Mouse (Mus musculus) intestine, embryonic 16.5 days (tissue): ENCODE results near the gene Coa4. TPM values are rescaled to one million over a fixed set of nuclear protein-coding genes. Genes with fewer than 3 reads are reported as not detected.
"Not testable (repeated sequence)": the region's sequence is repeated elsewhere in the genome, so short reads cannot be mapped to it uniquely, and the experiment has no call there.

Source experiments
- ATAC-seq: fragments of 200-750 bp; cut with Nextera tagmentation; 2 replicates; pipeline ENCODE4 v1.8.0; 2017; ENCODE audit warnings: moderate TSS enrichment, moderate library complexity
- H3K27ac ChIP-seq: fragments of 300-500 bp; sonication (generic); 2 replicates; pipeline ENCODE4 v1.5.1; 2014; ENCODE audit warnings: mild to moderate bottlenecking, low read length
- H3K27me3 ChIP-seq: fragments of 300-500 bp; sonication (generic); replicated peaks from 2 replicates; pipeline ENCODE4 v1.6.1; 2014; ENCODE audit warnings: low read length, control low read depth, mixed read lengths; ENCODE audit not compliant: control insufficient read depth, insufficient read depth
- H3K36me3 ChIP-seq: fragments of 300-500 bp; sonication (generic); 2 replicates; pipeline ENCODE4 v1.6.1; 2014; ENCODE audit warnings: low read length, control low read depth; ENCODE audit not compliant: control insufficient read depth, insufficient read depth
- H3K4me1 ChIP-seq: fragments of 300-500 bp; sonication (generic); 2 replicates; pipeline ENCODE4 v1.6.1; 2014; ENCODE audit warnings: low read length, control low read depth, mixed read lengths; ENCODE audit not compliant: control insufficient read depth, insufficient read depth
- H3K4me2 ChIP-seq: fragments of 300-500 bp; sonication (generic); 2 replicates; pipeline ENCODE4 v1.6.1; 2014; ENCODE audit warnings: low read depth, low read length, control low read depth
- H3K4me3 ChIP-seq: fragments of 300-500 bp; sonication (generic); 2 replicates; pipeline ENCODE4 v1.5.1; 2014; ENCODE audit warnings: mild to moderate bottlenecking, low read length
- H3K9ac ChIP-seq: fragments of 300-500 bp; sonication (generic); 2 replicates; pipeline ENCODE4 v1.6.1; 2014; ENCODE audit warnings: low read depth, low read length
- H3K9me3 ChIP-seq: fragments of 300-500 bp; sonication (generic); 2 replicates; pipeline ENCODE4 v1.6.1; 2016; ENCODE audit warnings: low read length, control low read depth; ENCODE audit not compliant: control insufficient read depth
- WGBS: fragments of 180-500 bp; shearing (Covaris S2); extraction: QIAGEN DNeasy Blood & Tissue Kit; methylation state at CpG from one replicate; pipeline ENCODE4 v1.1.7; 2014; 5-methylcytosine and 5-hydroxymethylcytosine counted together
- polyA plus RNA-seq: library from polyadenylated mRNA; unstranded; fragments of >200 nt; fragmentation: Nextera tagmentation; extraction: Ambion mirVana; gene quantifications from 2 replicates; pipeline ENCODE4 v1.2.1, GENCODE M21; 2015

Coa4 gene
- polyA plus RNA-seq, 1 experiment from 2014 or later, result 59.3 TPM

GRCm38 (mm10) chr7:100549796-100550195 lies 12.9 kb downstream of the Coa4 start:
- no peak for ATAC-seq
- Histone ChIP-seq H3K9ac (no peak overlapping the region), H3K36me3 (peaks cover 3% of the 10 kb centered on the region; the same call in 1 of the 2 replicates), H3K27me3 (no peaks in the 10 kb centered on the region), H3K4me3 (no peak overlapping the region), H3K4me1 (peaks cover 5% of the 10 kb centered on the region; the same call in 1 of the 2 replicates), H3K27ac (no peak overlapping the region), H3K9me3 (no peaks in the 10 kb centered on the region), H3K4me2 (no peak overlapping the region)
- 90% methylated on average over 3 of the region's 3 CpGs for WGBS

- Histone ChIP-seq H3K9me3 (no peaks in the 10 kb centered on the region), H3K27ac (no peak overlapping the region), H3K36me3 (peaks cover 3% of the 10 kb centered on the region; the same call in 1 of the 2 replicates), H3K9ac (no peak overlapping the region), H3K27me3 (no peaks in the 10 kb centered on the region), H3K4me3 (no peak overlapping the region), H3K4me2 (no peak overlapping the region), H3K4me1 (peaks cover 10% of the 10 kb centered on the region)
- WGBS, result 58% methylated on average over 5 of the region's 5 CpGs
- no peak for ATAC-seq
Measured at GRCm38 (mm10) chr7:100550338-100551007, 13.6 kb downstream of the Coa4 start.

GRCm38 (mm10) chr7:100554939-100555338 lies 18.1 kb downstream of the Coa4 start:
- H3K27ac ChIP-seq, result peak overlapping the region; percentile 93
- peak overlapping the region; percentile 4; the same call in 1 of the 2 replicates for H3K4me3 ChIP-seq
- 48% methylated on average over 5 of the region's 5 CpGs for WGBS
- no peak overlapping the region; the same call in 1 of the 2 replicates for H3K4me2 ChIP-seq
- peaks cover 14% of the 10 kb centered on the region for H3K4me1 ChIP-seq
- peak overlapping the region; percentile 49; the same call in 1 of the 2 replicates for H3K9ac ChIP-seq
- no peaks in the 10 kb centered on the region for H3K9me3 ChIP-seq
- no peaks in the 10 kb centered on the region for H3K36me3 ChIP-seq
- ATAC-seq, result peak; percentile 84
- H3K27me3 ChIP-seq, result no peaks in the 10 kb centered on the region

- peak overlapping the region; percentile 49; the same call in 1 of the 2 replicates for H3K9ac ChIP-seq
- no peaks in the 10 kb centered on the region for H3K9me3 ChIP-seq
- peaks cover 14% of the 10 kb centered on the region for H3K4me1 ChIP-seq
- no peaks in the 10 kb centered on the region for H3K27me3 ChIP-seq
- peak overlapping the region; percentile 6; the same call in 1 of the 2 replicates for H3K4me3 ChIP-seq
- peak overlapping the region; percentile 17 for H3K4me2 ChIP-seq
- WGBS, result 35% methylated on average over 13 of the region's 13 CpGs
- H3K27ac ChIP-seq, result peak overlapping the region; percentile 93
- H3K36me3 ChIP-seq, result no peaks in the 10 kb centered on the region
- peak; percentile 74 for ATAC-seq
Measured at GRCm38 (mm10) chr7:100555431-100555951, 18.6 kb downstream of the Coa4 start.

GRCm38 (mm10) chr7:100557241-100557640 lies 20.4 kb downstream of the Coa4 start:
- H3K36me3 ChIP-seq, result no peaks in the 10 kb centered on the region
- no peak overlapping the region for H3K4me3 ChIP-seq
- no peak for ATAC-seq
- H3K4me2 ChIP-seq, result no peak overlapping the region
- H3K27ac ChIP-seq, result no peak overlapping the region
- H3K9me3 ChIP-seq, result no peaks in the 10 kb centered on the region
- no peaks in the 10 kb centered on the region for H3K27me3 ChIP-seq
- no peak overlapping the region for H3K9ac ChIP-seq
- H3K4me1 ChIP-seq, result peaks cover 15% of the 10 kb centered on the region
- WGBS, result 65% methylated on average over 5 of the region's 5 CpGs

- H3K4me2 ChIP-seq, result no peak overlapping the region
- H3K36me3 ChIP-seq, result no peaks in the 10 kb centered on the region; the same call in 1 of the 2 replicates
- no peak overlapping the region for H3K9ac ChIP-seq
- H3K4me1 ChIP-seq, result peaks cover 15% of the 10 kb centered on the region
- H3K4me3 ChIP-seq, result no peak overlapping the region
- WGBS, result 66% methylated on average over 4 of the region's 4 CpGs
- H3K27me3 ChIP-seq, result no peaks in the 10 kb centered on the region
- no peak overlapping the region for H3K27ac ChIP-seq
- ATAC-seq, result no peak
- H3K9me3 ChIP-seq, result no peaks in the 10 kb centered on the region
Measured at GRCm38 (mm10) chr7:100559331-100559730, 22.5 kb downstream of the Coa4 start.

- Histone ChIP-seq H3K9ac (no peak overlapping the region), H3K27me3 (no peaks in the 10 kb centered on the region), H3K4me1 (0 out of 2 replicates have a peak, but pooled peaks cover 2% of the 10 kb centered on the region), H3K4me2 (no peak overlapping the region), H3K36me3 (no peaks in the 10 kb centered on the region; the same call in 1 of the 2 replicates), H3K4me3 (no peak overlapping the region), H3K27ac (no peak overlapping the region), H3K9me3 (no peaks in the 10 kb centered on the region)
- ATAC-seq, result 0 out of 2 replicates have a peak, but pooled peaks have one; percentile 44
- 74% methylated on average over 11 of the region's 11 CpGs for WGBS
Measured at GRCm38 (mm10) chr7:100561861-100562587, 25.2 kb downstream of the Coa4 start.

GRCm38 (mm10) chr7:100567238-100567637 lies 30.4 kb downstream of the Coa4 start:
- H3K9me3 ChIP-seq, H3K4me2 ChIP-seq, ATAC-seq, H3K4me3 ChIP-seq, H3K27me3 ChIP-seq, H3K9ac ChIP-seq, H3K36me3 ChIP-seq, H3K27ac ChIP-seq, H3K4me1 ChIP-seq: not testable (repeated sequence)
- WGBS, result 77% methylated on average over 5 of the region's 5 CpGs

- Histone ChIP-seq H3K4me3 (no peak overlapping the region), H3K36me3 (no peaks in the 10 kb centered on the region), H3K9me3 (no peaks in the 10 kb centered on the region), H3K9ac (no peak overlapping the region), H3K4me1 (no peaks in the 10 kb centered on the region), H3K4me2 (no peak overlapping the region), H3K27me3 (no peaks in the 10 kb centered on the region), H3K27ac (no peak overlapping the region)
- no peak for ATAC-seq
Measured at GRCm38 (mm10) chr7:100569907-100570306, 33.0 kb downstream of the Coa4 start.
